Mouse (Mus musculus): ENCODE measurements at regions not wholly inside any gene's neighbourhood (a gene's known extent, or its start where the extent isn't known, plus 50 kb on each side); places are given as distances from the start of the nearest gene placed in this dataset.

DNA sequence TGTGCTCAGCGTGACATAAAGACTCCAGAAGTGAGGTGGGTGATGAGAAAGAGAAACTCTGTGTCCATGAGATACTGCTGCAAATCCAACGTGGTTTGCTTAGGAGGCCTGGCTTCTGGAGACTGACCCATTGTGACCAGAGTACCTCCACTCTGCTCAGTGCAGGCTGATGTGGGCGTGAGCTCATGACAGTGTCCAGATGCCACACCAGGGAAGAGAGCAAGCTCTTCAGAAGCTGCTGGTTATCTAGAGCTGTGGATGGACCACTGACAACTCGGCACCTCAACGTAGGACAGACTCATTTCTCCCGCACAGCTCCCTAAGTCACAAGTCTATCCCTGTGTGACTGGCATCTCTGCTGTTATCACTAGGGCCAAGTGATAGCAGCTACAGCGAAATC, 114.9 kb upstream of the N6amt1 start:
- Histone ChIP-seq H3K4me3 (replicated peaks) (no peak overlapping the region), H3K4me1 (no peaks in the 10 kb centered on the region), H3K9me3 (peaks cover 17% of the 10 kb centered on the region), H3K27me3 (replicated peaks) (no peaks in the 10 kb centered on the region), H3K36me3 (replicated peaks; ENCODE audit: low read length) (no peaks in the 10 kb centered on the region)
- no peak for TF ChIP-seq FLI1 (IDR thresholded peaks at IDR 0.05; ENCODE audit: low read length)
- TF ChIP-seq GATA1 (IDR thresholded peaks at IDR 0.05; ENCODE audit: borderline replicate concordance, low read length) = no peak

DNA sequence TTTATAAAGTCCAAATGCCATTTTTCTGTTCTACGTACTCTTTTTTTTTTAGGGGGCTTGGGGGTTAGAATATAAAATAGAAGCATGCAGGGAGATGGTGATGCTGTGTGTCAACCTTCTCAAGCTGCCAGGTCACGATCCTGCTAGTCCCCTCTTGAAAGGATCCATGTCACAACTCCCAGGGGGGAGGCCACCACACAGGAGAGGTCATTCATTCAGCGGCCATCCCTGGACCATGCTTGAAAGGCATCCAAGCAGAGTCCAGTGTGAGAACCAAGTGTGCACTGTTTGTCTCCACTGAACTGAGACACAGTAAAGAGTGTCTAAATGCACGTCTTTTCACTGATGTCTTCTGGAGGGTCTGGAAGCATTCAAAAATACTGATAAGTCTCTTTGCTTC, 119.8 kb upstream of the N6amt1 start:
- no peaks in the 10 kb centered on the region for H3K36me3 ChIP-seq (replicated peaks; ENCODE audit: low read length)
- H3K9me3 ChIP-seq = peaks cover 31% of the 10 kb centered on the region
- TF ChIP-seq FLI1 (IDR thresholded peaks at IDR 0.05; ENCODE audit: low read length) (no peak), GATA1 (IDR thresholded peaks at IDR 0.05; ENCODE audit: borderline replicate concordance, low read length) (no peak)
- no peaks in the 10 kb centered on the region for H3K4me1 ChIP-seq
- H3K27me3 ChIP-seq (replicated peaks) = no peaks in the 10 kb centered on the region
- H3K4me3 ChIP-seq (replicated peaks) = no peak overlapping the region

DNA sequence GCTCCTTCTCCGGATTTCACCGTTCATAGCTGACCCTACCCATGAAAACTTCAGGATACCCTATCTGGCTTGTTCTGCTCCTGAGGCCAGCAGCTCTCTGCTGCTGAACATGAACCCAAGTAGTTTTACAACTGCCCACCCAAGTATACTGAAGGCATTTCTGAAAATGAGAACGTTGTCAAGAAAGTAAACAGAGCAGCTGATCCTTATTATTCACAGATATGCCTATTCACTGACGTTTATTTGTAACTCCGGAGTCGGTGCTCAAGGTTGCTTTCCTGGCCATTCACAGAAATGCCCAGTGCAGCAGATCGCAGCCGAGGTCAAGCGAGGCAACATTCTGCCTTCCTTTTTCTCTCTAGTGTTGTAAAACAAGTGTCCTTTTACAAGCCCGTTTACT, 128.4 kb upstream of the N6amt1 start:
- Histone ChIP-seq H3K9me3 (peaks cover 14% of the 10 kb centered on the region), H3K27me3 (replicated peaks) (no peaks in the 10 kb centered on the region), H3K36me3 (replicated peaks; ENCODE audit: low read length) (no peaks in the 10 kb centered on the region), H3K4me1 (no peaks in the 10 kb centered on the region), H3K4me3 (replicated peaks) (no peak overlapping the region)
- TF ChIP-seq GATA1 (IDR thresholded peaks at IDR 0.05; ENCODE audit: borderline replicate concordance, low read length) (no peak), FLI1 (IDR thresholded peaks at IDR 0.05; ENCODE audit: low read length) (no peak)

DNA sequence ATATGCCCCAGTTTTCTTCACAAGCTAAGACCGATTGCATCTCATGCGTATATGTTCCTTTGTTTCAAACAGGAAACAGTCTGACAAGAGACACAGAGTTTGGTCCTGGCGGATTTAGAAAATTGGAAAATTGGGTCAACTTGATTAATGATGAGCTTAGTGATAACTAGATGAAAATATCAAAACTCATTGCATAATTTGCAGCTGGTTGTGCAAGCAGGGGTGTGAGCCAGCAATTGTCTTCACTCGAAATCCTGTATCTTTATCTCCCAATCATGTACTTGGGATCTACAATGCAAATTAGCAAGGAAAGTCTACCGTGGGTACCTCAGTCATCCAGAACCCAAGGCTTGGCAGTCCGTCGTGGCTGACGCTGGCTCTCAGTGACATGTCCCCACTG, 128.9 kb upstream of the N6amt1 start:
- no peaks in the 10 kb centered on the region for H3K4me1 ChIP-seq
- no peaks in the 10 kb centered on the region for H3K27me3 ChIP-seq (replicated peaks)
- H3K4me3 ChIP-seq (replicated peaks) = no peak overlapping the region
- no peaks in the 10 kb centered on the region for H3K36me3 ChIP-seq (replicated peaks; ENCODE audit: low read length)
- H3K9me3 ChIP-seq = peaks cover 14% of the 10 kb centered on the region
- TF ChIP-seq FLI1 (IDR thresholded peaks at IDR 0.05; ENCODE audit: low read length) (no peak), GATA1 (IDR thresholded peaks at IDR 0.05; ENCODE audit: borderline replicate concordance, low read length) (no peak)

DNA sequence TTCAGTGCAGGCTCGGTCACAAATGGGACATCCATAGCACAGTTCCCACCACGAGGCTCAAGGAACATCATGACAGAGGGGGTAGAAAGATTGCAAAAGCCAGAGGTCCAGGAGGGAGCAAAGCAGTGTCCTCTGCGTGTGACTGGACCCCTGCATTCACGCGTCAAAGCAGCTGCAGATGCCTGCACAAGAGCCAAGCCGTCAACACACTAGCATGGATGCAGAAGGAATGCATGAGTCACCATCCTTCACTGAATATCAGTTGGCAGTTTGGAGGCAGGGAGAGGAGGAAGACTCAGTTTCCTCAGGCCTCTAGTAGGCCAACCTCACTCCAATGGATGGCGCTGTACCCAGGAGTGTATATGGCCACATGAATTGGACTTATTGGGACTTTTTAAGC, 130.0 kb upstream of the N6amt1 start:
- Histone ChIP-seq H3K4me3 (replicated peaks) (no peak overlapping the region), H3K27me3 (replicated peaks) (no peaks in the 10 kb centered on the region), H3K36me3 (replicated peaks; ENCODE audit: low read length) (no peaks in the 10 kb centered on the region), H3K4me1 (no peaks in the 10 kb centered on the region), H3K9me3 (peaks cover 14% of the 10 kb centered on the region)
- TF ChIP-seq GATA1 (IDR thresholded peaks at IDR 0.05; ENCODE audit: borderline replicate concordance, low read length) (no peak), FLI1 (IDR thresholded peaks at IDR 0.05; ENCODE audit: low read length) (no peak)

DNA sequence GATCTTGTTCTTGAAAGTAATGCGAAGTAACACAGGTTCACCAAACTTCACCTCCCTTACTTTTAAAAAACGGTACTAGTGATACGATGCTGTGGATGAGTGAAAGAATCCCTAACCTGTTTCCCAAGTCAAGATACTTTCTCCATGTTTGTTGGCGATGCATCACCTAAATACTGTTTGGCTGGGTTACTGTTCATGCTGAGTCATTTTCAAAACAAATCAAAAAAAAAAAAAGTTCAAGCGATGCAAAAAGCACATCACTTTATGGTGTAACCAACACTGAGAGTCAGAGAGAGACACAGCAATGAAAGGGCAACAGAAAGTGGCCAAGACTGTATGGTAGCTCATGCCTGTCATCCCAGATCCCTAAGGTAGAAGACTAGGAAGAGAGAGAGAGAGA, 133.4 kb upstream of the N6amt1 start:
- Histone ChIP-seq H3K36me3 (replicated peaks; ENCODE audit: low read length) (no peaks in the 10 kb centered on the region), H3K27me3 (replicated peaks) (no peaks in the 10 kb centered on the region), H3K9me3 (peaks cover 8% of the 10 kb centered on the region; the same call in 1 of the 2 replicates), H3K4me3 (replicated peaks) (no peak overlapping the region), H3K4me1 (no peaks in the 10 kb centered on the region)
- no peak for TF ChIP-seq FLI1 (IDR thresholded peaks at IDR 0.05; ENCODE audit: low read length)
- TF ChIP-seq GATA1 (IDR thresholded peaks at IDR 0.05; ENCODE audit: borderline replicate concordance, low read length) = no peak

DNA sequence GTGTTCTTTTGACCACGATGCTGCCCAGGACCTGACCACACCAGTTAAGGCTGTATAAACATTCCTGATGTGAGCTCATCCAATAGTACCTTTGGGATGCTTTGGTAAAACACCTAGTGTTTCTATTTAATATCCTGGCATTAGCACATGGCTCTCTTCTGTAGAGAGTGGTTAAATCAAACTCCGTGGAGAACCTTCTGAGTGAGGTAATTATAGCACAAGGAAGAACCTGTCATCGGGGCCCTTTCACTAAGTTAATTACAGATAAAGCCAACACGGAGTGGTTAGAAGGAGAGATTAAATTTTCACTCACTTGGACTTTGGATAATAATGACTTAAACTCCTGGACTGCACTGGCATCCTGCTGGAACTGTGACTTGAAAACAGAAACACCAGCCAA, 133.8 kb upstream of the N6amt1 start:
- H3K4me3 ChIP-seq (replicated peaks) = no peak overlapping the region
- TF ChIP-seq GATA1 (IDR thresholded peaks at IDR 0.05; ENCODE audit: borderline replicate concordance, low read length) = no peak
- TF ChIP-seq FLI1 (IDR thresholded peaks at IDR 0.05; ENCODE audit: low read length) = no peak
- no peaks in the 10 kb centered on the region for H3K4me1 ChIP-seq
- peaks cover 5% of the 10 kb centered on the region; the same call in 1 of the 2 replicates for H3K9me3 ChIP-seq
- H3K36me3 ChIP-seq (replicated peaks; ENCODE audit: low read length) = no peaks in the 10 kb centered on the region
- no peaks in the 10 kb centered on the region for H3K27me3 ChIP-seq (replicated peaks)

DNA sequence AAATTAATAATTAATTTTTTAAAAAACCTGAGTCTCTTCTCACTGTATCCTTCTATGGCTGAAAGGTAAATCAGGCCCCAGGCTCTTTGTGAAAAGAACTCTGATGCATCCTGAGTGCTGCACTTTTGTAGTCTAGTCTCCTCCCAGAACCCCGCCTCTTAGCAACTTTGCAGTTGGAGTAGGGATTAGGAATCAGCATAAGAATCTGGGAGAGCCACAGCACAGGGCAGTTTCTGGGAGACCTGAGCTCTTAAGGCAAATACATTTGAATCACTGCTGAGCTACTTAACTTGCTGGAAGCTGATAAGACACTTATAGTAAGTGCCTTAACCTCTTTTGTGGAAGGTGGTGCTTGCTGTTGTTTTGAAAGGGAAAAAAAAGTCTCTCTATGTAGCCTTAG, 146.1 kb upstream of the N6amt1 start:
- Histone ChIP-seq H3K36me3 (replicated peaks; ENCODE audit: low read length) (no peaks in the 10 kb centered on the region), H3K4me3 (replicated peaks) (no peak overlapping the region), H3K27me3 (replicated peaks) (no peaks in the 10 kb centered on the region), H3K4me1 (no peaks in the 10 kb centered on the region), H3K9me3 (no peaks in the 10 kb centered on the region)
- TF ChIP-seq GATA1 (IDR thresholded peaks at IDR 0.05; ENCODE audit: borderline replicate concordance, low read length) = no peak
- TF ChIP-seq FLI1 (IDR thresholded peaks at IDR 0.05; ENCODE audit: low read length) = no peak

DNA sequence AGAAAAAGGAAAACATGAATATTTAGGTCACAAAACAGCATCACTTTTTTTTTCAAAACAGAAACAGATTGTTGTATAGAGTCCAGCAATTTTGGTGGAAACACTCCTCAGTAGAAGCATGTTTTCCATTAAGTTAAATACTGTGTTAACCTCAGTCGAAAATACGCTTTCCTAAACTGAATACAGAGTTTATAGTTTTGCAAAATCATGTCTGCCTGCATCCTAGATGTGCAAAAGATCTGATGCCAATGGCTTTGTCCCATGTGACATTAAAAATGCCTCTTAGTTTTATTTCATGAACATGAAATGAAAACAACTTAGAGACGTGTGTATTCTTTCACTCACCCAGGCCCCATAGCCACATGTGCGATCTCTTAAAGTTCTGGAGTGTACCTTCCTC, 163.5 kb upstream of the N6amt1 start:
- TF ChIP-seq GATA1 (IDR thresholded peaks at IDR 0.05; ENCODE audit: borderline replicate concordance, low read length) = no peak
- no peak for TF ChIP-seq FLI1 (IDR thresholded peaks at IDR 0.05; ENCODE audit: low read length)
- no peaks in the 10 kb centered on the region for H3K4me1 ChIP-seq
- no peaks in the 10 kb centered on the region for H3K27me3 ChIP-seq (replicated peaks)
- no peaks in the 10 kb centered on the region for H3K36me3 ChIP-seq (replicated peaks; ENCODE audit: low read length)
- H3K4me3 ChIP-seq (replicated peaks) = no peak overlapping the region
- H3K9me3 ChIP-seq = no peaks in the 10 kb centered on the region

DNA sequence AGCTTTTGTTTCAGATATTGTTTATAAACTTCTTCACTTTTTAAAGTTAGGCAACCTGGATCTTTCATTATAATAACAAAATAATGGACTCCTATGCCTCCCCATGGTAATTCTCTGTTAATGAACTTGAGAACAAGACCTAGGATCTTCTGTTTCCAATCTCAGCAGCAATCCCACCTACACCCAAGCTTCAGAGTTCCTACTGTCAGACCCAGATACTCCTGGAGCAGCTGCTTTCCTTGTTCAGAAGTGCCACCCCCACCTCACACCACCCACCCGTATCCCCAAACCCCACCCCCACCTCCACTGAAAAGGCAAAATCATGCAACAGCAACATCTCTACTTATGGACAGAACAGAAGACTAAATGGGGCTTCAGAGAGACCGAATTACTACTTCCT, 165.2 kb upstream of the N6amt1 start:
- no peaks in the 10 kb centered on the region for H3K27me3 ChIP-seq (replicated peaks)
- TF ChIP-seq FLI1 (IDR thresholded peaks at IDR 0.05; ENCODE audit: low read length) (no peak), GATA1 (IDR thresholded peaks at IDR 0.05; ENCODE audit: borderline replicate concordance, low read length) (no peak)
- no peak overlapping the region for H3K4me3 ChIP-seq (replicated peaks)
- H3K36me3 ChIP-seq (replicated peaks; ENCODE audit: low read length) = no peaks in the 10 kb centered on the region
- H3K9me3 ChIP-seq = no peaks in the 10 kb centered on the region
- H3K4me1 ChIP-seq = no peaks in the 10 kb centered on the region

DNA sequence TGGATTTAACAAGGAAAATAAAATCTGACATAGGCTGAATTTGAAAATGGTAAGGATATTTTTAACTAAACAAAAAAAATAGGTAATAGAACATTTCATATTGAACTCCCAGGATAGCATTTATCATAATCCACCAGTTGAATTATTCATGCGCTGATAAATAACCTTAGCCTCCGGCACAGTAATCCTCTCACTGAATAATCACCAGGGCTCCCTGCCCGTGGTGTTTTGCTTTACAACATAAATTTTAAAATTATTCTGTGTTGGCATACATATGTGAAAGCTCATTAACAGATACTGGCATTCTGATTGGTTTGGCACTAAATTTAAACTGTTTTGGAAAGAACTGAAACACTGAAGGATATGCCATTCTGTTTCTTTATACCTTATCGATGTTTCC, 181.6 kb upstream of the N6amt1 start:
- no peaks in the 10 kb centered on the region for H3K36me3 ChIP-seq (replicated peaks; ENCODE audit: low read length)
- TF ChIP-seq GATA1 (IDR thresholded peaks at IDR 0.05; ENCODE audit: borderline replicate concordance, low read length) (no peak), FLI1 (IDR thresholded peaks at IDR 0.05; ENCODE audit: low read length) (no peak)
- H3K27me3 ChIP-seq (replicated peaks) = no peaks in the 10 kb centered on the region
- no peak overlapping the region for H3K4me3 ChIP-seq (replicated peaks)
- no peaks in the 10 kb centered on the region for H3K4me1 ChIP-seq
- H3K9me3 ChIP-seq = no peaks in the 10 kb centered on the region
